Mouse (Mus musculus): Measurements from ENCODE around the gene Lrmda.

The Lrmda gene

DNA sequence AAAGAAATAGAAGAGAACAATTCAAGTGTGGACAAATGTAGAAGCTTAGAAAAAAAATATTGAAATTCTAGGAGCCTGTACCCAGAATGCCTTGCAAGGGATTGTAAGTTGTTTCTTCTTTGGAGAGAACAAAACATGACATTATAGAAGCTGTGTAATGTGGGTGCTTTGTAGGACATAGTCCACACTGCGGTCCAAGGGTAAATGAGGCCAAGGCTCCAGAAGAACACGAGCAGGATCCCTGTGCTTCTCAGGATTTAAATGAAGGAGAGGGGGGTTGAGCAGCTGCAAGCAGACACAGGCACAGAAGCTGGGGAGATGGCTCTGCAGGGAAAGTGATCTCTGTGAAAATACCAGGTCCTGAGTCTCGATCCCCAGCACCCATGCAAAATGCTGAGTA is 643.0 kb downstream of the Lrmda start:
- DNase-seq (ENCODE audit: low read depth) = no peak

DNA sequence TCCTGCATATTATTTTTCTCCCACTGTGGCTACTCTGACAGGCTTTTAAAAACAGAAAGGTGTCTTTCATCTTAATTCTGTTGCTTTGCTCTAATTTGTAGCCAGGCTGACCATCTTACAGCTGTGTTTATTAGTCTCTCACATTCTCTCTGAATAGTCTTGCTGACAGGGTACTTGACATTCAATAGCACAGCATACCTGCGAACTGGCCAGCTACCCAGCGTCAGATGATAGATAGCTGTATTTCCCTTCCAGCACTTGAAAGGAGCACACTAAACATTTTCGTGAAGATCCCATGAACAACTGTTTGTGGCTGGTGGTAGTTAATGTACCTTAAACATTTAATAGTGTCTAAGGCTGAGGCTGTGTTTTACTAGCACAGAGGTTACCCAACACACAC is 646.9 kb downstream of the Lrmda start:
- no peak for DNase-seq (ENCODE audit: low read depth)

GRCm38 (mm10) chr14:22668302-22668701 is 648.8 kb downstream of the Lrmda start:
- DNase-seq (ENCODE audit: low read depth) = no peak

DNA sequence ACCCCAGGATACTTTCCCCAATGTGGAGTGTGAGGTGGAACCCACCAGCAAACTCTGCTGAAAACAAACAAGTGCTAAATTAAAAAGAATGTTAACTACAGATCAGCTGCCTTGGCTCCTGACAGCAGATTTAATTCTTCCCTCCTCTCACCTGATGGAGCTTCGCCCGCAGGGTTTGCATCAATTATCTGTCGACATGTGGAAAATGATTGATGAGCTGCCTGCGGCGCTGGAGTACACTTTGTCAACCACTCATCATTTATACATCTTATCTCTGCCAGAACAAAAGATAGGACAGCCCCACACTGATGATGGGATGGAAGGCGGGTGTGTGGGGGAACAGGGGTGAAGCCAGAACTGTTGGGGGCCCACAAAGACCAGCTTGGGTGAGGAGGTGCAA is 649.2 kb downstream of the Lrmda start:
- DNase-seq (ENCODE audit: low read depth) = no peak

- DNase-seq (ENCODE audit: low read depth) = no peak
These were observed 654.1 kb downstream of the Lrmda start for GRCm38 (mm10) chr14:22673581-22673980.

DNA sequence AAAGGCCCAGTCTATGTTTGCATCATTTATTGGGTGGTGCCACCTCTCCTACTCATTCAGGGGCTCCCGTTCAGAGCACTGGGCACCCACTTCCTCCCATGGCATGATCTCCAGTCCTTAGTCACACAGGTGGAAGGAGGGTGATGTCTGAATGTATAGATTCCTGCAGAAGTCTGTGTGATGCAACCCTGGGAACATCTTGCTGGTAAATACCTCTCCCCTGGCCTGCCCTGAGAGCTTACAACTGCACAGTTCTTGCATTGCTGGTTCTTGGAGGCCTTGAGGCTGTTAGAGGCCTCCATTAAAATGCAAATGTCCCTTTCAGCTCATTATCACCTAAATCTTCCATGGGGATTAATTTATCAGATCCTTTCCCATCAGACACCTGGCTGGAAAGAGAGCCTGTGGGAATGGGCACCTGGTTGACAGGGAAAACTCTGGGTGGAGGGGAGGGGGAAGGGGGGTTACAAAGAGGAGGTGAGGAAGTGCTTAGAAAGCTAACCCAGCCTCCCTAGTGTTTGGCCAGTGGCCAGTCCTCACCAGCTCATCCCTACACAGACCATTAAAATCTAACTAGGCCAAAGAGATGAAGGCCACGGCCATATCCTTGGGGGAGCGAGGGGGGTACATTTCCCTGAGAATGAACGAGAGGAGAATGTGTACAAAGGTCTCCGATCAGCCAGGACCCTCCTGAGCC is 659.6 kb downstream of the Lrmda start:
- no peak for DNase-seq (ENCODE audit: low read depth)

- DNase-seq (ENCODE audit: low read depth) = no peak
These were observed 660.5 kb downstream of the Lrmda start for GRCm38 (mm10) chr14:22679705-22680643.

DNA sequence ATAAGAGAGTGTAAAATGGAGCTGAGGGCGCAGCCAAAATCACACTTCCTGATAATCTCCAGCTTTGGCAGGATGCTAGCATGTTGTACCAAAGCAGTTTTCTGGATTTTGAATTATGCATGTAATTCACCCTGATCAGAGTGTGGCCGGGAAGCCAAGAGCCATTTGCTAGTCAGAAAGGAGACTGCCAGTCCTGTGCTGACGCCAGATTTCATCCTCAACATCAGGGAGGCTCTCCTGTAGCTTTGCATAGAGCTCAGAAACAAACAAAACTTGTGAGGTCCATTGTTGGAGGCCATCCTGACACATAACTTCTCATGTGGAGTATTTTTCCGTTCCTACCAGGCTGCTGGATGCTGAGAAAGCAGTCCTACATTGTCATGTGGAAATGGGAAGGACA is 667.4 kb downstream of the Lrmda start:
- DNase-seq (ENCODE audit: low read depth) = no peak

DNA sequence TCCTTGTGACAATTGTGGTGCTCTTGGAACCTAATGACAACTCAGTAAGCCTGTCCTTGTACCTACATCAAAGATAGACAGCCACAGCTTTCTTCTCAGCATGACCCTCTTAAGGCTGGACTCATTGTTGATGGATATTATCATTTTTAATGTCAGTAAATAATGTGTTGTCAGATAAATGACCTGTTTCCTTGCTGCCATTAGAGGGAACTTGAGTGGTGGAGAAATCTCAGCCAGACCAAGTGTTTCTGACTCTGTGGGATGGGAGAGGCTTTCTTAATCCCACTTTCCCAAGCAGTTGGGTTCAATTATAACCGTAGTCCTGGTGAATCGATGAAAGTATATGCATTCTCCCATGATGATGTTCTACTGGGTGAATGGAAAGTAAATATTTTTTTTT is 668.9 kb downstream of the Lrmda start:
- DNase-seq (ENCODE audit: low read depth) = no peak

DNA sequence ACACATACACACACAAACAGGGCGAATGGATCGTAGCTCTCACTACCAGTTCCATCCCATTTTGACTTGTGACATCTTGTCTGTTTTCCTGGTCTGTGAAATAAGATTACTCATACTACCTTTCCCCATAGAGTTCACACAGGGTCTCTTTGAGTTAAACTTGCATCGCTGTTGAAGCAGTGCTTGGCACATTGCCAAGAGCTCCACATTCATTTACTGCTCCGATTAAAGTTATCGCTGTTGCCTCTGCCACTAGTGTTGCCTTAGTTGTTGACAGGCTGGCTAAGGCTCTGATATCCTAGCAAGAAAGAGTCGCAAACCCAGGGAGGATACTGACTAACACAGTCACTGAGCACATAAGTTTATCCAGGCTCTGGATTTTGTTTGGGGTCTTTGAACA is 675.9 kb downstream of the Lrmda start:
- DNase-seq (ENCODE audit: low read depth) = no peak

DNA sequence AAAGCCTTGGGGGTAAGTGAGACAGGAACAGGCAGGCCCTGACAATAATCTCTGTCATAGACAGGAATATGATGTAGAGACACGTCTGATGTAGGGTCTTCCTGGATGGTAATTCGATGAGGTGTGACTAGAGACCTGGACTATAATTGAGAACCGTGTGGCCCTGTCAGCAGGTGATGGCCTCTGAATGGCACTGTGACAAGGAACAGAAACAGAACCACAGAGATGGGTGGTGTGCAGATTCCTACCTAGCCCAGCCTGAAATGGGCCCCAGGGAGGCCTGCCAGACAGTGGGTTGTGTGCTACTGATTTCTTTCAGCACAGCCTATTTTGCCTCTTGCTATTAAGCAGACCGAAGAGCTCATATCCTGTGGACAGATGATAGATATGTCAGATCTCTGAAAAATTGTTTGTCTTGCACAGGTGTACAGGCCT is 676.4 kb downstream of the Lrmda start:
- DNase-seq (ENCODE audit: low read depth) = no peak

DNA sequence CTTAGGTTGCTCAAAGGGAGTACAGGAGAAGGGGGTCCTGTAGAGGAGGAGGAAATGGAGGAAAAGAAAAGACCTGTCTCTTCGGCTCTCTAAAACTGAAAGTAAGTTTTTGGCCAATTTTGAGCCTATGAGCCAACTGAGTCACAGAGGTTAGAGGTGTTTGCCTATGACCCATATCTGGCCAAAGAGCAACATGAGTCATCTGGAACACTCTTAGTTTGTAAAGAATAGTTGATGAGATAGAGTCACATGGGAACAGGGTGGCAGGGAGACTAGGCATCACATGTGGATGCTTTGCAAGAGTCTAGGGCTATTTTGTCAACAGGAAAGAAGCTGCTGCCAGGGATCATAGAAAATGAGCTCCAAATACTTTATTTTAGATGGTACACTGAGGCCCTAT is 680.7 kb downstream of the Lrmda start:
- no peak for DNase-seq (ENCODE audit: low read depth)

DNA sequence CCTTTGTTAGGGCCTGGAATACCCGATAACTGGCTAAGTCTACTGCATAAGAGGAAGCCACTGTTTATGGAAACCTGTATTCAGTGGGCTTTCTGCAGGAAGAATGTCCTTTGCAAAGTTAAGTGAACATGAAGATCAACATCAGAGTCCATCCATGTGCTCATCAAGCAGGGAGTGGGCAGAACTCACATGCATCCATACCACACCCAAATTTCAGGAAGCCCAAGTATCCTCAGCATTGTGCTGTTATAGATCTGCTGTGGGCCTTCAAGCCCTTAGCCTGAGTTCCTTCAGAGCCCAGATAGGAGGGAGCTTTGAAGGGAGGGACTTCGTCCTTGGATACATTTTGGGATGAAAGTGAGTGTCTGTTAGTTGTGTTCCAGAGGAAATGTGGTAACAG is 681.2 kb downstream of the Lrmda start:
- DNase-seq (ENCODE audit: low read depth) = no peak

- DNase-seq (ENCODE audit: low read depth) = no peak
These were observed 688.6 kb downstream of the Lrmda start for GRCm38 (mm10) chr14:22707958-22708701.

DNA sequence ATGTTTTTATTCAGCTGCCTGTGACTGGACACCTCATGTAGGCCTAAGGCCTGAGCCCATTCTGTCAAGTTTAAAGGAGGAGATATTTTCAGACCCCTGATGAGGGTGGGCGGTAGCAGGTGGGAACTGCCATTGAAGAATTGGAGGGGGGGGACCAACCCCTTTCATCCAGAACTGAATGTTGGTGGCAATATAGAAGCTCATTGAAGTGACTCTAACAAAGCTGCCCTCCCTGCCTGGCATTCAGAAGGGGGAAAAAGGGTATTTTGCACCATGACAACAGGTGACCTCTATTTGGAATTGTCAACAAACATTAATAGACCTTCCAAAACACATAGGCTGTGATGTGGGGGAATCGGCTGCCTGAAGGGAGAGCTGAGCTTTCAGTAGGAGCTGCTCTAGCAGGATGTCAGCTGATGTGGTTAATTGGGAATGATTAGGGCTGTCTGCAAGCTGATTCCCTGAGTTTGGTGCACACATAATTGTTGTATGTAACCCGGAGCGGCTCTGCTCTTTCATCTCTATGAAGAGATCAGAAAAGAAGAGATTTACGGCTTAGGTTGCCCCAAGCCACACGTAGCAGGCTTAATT is 690.7 kb downstream of the Lrmda start:
- DNase-seq (ENCODE audit: low read depth) = no peak

DNA sequence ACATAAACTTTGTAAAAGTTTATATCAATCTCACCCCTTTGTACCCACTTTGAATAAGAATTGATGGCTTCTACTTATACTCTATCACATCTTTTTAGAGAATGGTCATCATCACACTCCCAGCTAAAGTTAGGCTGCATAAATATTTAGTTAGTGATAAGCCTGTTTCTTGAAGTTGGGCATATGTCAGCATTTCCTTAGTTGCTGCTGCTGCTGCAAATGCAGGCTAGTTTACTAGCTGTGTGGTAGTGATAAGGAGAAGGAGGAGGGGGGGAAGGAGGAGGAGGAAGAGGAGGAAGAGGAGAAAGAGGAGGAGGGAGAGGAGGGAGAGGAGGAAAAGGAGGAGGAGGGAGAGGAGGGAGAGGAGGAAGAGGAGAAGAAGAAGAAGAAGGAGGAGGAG is 692.9 kb downstream of the Lrmda start:
- no peak for DNase-seq (ENCODE audit: low read depth)

DNA sequence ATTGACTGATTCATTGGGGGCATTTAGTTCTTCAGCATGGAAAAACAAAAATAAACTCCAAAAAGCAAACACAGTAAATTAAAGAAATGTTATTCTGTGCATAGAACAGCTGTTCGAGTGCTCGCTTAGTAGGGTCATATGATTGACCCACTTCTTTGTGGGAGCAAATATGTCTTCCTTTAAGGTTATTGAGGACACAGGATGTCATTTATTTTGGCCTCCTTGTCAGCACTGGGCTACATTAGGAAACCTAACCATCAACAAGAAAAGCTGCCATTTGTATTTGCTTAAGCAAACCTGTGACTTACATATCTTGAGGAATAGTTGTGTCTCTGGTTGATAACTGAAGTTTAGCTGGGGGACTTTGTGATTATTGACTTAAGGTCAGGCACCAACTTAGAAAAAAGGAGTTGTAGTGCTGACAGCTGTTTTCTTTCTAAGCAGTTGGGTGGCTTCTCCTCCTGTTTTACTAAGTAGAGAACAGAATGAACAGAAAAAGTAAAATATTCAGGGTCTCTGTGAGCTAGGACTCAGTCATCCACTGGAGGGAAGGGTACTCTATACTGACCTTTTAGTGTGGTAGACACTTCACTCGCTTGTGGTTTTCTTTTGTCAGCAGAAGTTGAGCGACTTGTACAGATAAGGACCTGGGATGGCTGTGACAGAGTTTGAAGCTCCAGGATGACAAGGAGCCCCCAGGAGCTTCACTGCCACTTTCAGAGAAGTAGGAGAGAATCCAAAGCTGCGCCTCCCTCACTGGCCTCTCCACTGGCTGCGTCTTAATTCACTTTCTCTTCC is 696.3 kb downstream of the Lrmda start:
- no peak for DNase-seq (ENCODE audit: low read depth)

- DNase-seq (ENCODE audit: low read depth) = no peak
These were observed 700.5 kb downstream of the Lrmda start for GRCm38 (mm10) chr14:22719968-22720367.

DNA sequence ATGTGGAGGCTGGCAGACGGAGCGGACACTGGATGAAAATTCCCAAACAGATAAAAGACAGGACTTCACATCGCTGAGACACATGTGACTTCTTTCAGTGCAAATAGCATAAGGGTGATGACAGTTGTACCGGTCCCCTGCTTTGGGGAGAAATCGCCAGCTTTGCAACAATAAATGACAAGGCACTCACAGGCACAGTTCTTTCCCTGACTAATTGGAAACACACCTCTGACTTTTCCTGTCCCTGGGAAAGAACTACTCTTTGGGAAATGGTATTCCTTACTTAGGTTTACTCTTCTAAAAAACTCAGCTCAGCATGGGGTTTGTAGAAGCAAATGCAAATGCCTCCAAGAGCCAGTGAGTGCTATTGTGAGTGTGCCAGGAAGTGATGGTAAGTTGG is 702.3 kb downstream of the Lrmda start:
- DNase-seq (ENCODE audit: low read depth) = no peak

DNA sequence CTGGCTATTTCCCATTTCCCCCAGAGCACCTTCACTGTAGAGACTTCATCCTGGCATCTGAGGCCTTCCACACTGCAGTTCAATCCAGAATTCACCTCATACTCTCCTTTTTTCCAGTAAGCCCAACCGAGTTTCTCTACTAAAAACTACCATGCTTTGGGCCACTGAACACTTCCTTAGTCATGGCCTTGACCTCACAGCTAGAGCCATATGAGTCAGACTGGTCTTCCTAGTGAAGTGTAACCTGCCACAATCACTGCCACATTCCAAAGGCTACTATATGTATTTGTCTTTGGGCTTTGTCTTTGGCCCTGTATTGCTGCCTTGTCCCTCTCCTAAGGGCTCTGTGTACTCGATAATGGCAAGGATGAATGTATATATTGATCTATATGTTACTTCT is 708.0 kb downstream of the Lrmda start:
- DNase-seq (ENCODE audit: low read depth) = no peak

GRCm38 (mm10) chr14:22728611-22729223 is 709.2 kb downstream of the Lrmda start:
- no peak for DNase-seq (ENCODE audit: low read depth)

Measured in induced T-regulatory cell, adult 2 months (primary cell).